Mouse (Mus musculus) regulatory T cell (primary cell): ENCODE data around the gene Actg1.

Experiments used
- in situ Hi-C: fragments of 300-600 bp; cut with MboI, MseI; formaldehyde crosslinking; loops from one replicate; pipeline ENCODE4 v1.15.1; 2025; ENCODE audit warnings: high pct_unique_total_duplicates

Actg1 gene

DNA sequence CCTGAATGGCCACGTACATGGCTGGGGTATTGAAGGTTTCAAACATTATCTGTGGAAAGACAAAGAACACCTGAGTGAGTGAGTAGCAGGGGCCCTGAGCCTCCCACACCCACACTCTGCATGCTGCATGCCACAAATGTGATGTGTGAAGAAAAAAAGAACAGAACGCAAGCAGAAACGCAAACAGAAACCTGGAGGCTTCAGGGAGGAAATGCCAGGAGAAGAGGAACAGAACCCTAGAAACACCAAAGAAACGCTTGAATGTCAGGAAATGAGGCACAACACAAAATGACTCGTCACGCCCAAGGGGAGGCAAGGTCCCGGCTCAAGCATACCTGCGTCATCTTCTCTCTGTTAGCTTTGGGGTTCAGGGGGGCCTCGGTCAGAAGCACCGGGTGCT, 1.0 kb downstream of the Actg1 start:
- in situ Hi-C loops = loop anchor here (10.0 kb wide), 1 partner anchor 1292 kb away; no protein-coding TSS in a partner anchor

DNA sequence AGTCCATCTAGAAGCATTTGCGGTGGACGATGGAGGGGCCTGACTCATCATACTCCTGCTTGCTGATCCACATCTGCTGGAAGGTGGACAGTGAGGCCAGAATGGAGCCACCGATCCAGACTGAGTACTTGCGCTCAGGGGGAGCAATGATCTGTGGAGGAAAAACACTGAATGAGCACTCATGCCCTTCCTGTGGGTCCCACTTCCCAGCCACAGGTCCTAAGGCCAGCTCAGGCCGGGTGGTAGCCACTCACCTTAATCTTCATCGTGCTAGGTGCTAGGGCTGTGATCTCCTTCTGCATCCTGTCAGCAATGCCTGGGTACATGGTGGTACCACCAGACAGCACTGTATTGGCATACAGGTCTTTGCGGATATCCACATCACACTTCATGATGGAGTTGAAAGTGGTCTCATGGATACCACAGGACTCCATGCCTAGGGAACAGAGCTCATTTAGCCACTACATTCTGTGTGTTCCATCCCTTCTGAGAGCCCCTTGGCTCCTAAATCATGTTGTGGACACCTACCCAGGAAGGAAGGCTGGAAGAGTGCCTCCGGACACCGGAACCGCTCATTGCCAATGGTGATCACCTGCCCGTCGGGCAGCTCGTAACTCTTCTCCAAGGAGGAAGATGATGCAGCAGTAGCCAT, 1.8 kb downstream of the Actg1 start:
- in situ Hi-C loops = loop anchor here (10.0 kb wide), 1 partner anchor 1292 kb away; no protein-coding TSS in a partner anchor

- in situ Hi-C loops = loop anchor here (10.0 kb wide), 1 partner anchor 1290 kb away; no protein-coding TSS in a partner anchor
Measured at GRCm38 (mm10) chr11:120345067-120345681, 3.2 kb downstream of the Actg1 start.

DNA sequence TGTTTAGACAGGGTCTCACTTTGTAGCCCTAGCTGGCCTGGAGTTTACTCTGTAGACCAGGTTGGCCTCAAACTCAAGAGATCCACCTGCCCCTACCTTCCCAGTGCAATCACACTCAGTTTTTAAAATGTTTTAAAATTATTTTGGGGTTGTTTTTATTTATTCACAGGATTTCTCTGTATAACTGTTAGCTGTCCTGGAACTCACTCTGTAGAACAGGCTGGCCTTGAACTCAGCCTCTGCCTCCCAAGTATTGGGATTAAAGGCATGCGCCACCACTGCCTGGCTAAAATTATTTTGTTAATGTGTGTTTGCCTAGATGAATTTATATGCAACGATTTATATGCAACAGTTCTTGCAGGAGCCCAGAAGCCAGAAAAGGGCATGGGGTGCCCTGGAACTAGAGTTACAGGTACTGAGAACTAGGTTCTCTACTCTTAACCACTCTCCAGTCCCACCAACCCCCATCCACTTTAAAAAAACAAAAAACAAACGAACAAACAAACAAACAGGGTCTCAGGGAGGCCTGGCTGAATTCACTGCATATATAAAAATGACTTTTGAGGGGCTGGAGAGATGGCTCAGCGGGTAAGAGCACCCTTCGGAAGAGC, 3.9 kb downstream of the Actg1 start:
- in situ Hi-C loops = loop anchor here (10.0 kb wide), 1 partner anchor 1290 kb away; no protein-coding TSS in a partner anchor

DNA sequence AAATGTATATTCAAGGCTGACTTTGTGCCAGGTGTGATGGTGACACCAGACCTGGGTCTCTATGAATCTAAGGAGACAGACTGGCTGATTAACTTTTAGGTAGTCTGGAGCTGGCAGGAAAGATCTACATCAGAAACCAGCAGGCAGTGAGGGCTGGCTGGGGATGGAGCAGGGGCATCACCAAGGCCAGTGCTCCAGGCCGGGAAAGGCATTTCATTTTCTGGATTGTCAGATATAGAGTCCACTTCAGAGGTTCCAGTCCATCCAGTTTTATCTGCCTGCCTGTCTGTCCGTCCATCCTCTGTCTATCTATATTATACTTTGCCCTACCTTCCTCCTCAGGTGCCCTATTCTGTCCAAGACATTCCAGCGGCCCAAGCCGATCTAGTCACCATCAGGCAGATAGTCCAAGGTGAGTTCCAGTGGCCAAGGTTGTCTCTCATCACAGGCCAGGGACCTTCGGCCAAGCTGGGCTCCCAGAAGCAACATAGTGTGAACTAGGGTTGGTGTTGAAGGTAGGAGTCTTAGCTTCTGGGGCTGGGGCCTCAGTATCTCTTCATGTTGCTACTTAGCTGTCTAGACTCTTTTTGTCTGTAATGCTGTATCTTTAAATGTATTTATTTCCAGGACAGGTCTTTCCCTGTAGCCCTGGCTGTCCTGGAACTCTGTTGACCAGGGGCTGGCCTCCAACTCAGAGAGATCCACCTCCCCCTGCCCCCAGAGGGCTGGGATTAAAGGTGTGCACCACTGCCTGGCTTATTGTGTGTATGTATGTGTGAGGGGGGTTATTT, 4.6 kb downstream of the Actg1 start:
- in situ Hi-C loops = loop anchor here (10.0 kb wide), 1 partner anchor 1289 kb away; no protein-coding TSS in a partner anchor

DNA sequence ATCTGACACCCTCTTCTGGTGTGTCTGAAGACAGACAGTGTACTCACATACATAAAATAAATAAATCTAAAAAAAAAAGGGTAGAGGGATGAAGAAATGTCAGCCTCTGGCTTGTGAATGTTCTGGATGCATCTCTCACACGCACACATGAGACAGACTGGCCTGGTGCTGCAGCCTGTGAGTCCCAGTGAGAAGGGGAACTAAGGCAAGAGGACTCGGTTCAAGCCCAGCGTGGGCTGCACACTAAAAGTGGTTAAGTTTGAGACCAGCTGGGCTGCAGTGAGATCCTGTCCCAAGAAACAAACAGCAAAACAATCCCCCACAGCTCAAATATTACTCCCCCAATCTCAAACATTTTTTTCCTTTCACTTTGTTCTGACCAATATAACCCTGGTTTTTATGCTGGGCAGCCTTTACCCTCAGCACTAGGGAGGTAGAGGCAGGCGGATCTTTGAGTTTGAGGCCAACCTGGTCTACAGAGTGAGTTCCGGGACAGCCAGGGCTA, 5.6 kb downstream of the Actg1 start:
- in situ Hi-C loops = loop anchor here (10.0 kb wide), 1 partner anchor 1288 kb away; no protein-coding TSS in a partner anchor

- in situ Hi-C loops = loop anchor here (10.0 kb wide), 1 partner anchor 1287 kb away; no protein-coding TSS in a partner anchor
Measured at GRCm38 (mm10) chr11:120341661-120342060, 6.7 kb downstream of the Actg1 start.

DNA sequence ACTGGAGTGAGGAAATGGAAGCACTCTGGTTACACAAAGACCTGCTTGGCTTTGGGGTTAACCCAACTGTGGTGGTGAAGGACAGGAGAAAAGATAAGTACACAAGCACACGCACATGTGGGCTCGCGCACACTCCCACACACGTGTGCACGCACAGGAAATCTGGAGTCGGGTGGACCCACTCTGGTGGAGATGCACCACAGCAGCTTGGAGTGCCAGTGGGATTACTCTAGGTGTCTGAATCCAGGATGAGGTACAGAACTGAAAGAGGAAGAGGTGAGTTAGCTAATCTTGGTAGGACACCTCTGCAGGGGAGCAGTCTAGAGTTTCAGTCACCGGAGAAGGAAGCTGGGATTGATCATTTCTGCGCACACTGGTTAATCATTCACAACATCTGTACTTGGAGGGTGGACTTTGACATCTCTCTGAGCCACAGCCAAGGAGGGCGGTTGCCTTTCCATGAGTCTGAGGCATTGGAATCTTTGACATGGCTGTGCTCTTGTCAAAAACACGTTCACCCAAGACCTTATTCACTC, 8.3 kb downstream of the Actg1 start:
- in situ Hi-C loops = loop anchor here (10.0 kb wide), 1 partner anchor 1285 kb away; no protein-coding TSS in a partner anchor

DNA sequence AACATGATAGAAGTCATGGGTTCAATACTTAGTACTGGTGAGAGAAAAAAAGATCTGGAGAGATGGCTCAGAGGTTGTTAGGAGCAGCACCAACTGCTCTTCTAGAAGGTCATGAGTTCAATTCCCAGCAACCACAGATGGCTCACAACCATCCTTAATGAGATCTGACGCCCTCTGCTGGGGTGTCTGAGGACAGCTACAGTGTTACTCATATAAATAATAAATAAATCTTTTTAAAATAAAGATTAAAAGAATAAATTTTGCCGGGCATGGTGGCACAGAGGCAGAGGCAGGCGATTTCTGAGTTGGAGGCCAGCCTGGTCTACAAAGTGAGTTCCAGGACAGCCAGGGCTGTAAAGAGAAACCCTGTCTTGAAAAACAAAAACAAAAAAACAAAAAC, 9.6 kb downstream of the Actg1 start:
- in situ Hi-C loops = no loop called here

- in situ Hi-C loops = no loop called here
Measured at GRCm38 (mm10) chr11:120337447-120337846, 10.9 kb downstream of the Actg1 start.

DNA sequence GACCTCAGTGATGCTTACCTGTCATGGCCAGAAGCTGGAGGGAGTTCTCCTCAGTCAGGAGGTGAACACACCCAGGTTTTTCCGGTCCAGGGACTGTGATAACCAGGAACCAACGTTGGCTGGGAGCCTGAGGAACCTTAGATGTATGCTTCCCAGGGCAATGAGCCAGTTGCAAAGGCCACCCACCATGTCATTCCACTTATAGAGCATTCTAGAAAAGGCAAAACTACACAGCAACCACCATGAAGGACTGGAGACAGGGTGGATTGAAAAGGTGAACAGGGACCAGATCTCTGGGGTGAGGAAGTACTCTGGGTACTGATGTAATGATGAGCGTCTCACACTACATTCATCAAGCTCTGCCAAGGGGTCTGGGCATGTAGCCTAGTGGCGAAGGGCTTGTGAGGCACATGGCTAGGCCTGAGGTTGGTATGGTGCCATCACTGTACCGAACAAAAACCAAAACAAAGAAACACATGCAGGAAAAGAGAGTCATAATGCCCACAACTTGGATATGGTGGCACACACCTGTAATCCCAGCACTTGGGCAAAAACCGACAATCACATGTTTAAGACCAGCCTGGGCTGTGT, 12.8 kb downstream of the Actg1 start:
- in situ Hi-C loops = no loop called here

DNA sequence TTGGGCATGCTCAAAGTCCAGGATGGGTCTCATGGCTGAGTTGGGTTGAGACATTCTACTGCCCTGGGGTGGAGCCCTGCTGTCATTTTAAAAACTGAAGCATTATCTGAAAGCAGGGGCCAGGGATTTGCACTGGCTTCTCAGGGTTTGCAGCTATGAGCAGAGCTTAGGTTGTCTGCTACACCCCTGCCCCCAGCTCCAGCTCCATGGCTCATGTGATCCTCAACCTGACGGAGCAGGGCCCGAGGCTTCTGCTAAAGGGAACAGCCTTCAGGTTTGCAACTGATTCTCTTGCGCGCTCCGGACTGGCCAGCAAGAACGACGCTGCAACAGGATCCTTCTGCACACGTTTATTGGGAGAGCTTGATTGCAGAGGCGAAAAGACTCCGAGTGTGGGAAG, 28.2 kb downstream of the Actg1 start:
- in situ Hi-C loops = no loop called here

DNA sequence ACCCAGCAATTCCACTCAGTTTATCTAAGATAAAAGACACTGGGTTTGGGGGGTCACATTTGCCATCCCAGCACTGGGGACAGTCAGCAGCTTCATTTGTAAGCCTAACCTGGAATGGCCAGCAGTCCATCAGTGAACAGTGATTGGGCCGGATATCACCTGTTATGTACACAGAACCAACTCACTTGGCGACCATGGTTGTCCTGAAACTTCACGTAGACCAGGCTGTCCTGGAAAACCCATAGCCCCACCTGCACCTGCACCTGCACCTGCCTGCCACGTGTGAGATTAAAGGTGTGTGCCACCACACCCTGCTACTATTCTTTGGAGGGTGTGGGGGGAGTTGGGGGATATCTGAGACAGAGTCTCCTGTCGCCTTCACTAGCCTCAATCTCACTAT, 29.0 kb downstream of the Actg1 start:
- in situ Hi-C loops = no loop called here

- in situ Hi-C loops = no loop called here
Measured at GRCm38 (mm10) chr11:120317456-120317855, 30.9 kb downstream of the Actg1 start.

DNA sequence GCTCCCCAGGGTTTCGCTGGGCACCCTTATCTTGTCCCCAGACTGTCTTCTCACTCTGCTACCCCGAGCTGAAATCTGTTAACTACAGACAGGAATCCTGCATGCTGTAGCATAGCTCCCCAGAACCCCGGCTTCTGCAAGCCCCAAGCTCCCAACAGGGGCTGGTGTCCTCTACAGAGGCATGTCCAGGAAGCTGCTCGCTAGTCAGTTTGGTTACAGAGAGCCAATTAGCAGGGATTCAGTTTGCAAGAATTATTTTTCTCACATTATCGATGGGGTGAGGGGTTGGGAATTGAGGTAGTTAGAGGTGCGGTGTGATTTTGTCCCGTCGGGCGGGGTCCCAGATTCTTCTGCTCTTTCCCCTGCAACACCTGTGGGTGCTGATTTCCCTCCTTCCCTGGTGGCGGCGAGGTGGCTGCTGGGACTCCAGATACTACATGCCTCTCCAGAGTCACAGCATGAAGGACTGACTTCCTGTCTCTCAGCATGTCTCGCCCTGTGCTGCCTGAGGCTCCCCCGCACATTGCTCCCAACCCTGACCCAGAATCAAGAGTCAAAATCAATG, 31.6 kb downstream of the Actg1 start:
- in situ Hi-C loops = no loop called here

GRCm38 (mm10) chr11:120315832-120316689, 32.3 kb downstream of the Actg1 start:
- in situ Hi-C loops = no loop called here

GRCm38 (mm10) chr11:120315416-120315761, 33.0 kb downstream of the Actg1 start:
- in situ Hi-C loops = no loop called here

- in situ Hi-C loops = no loop called here
Measured at GRCm38 (mm10) chr11:120314721-120315415, 33.5 kb downstream of the Actg1 start.
